Mouse (Mus musculus) neural tube, embryonic 14.5 days (tissue): Measurements from ENCODE around the gene Ston2. TPM values are rescaled to one million over a fixed set of nuclear protein-coding genes. Genes with fewer than 3 reads are reported as not detected.

Source experiments
- ATAC-seq: fragments of 200-750 bp; cut with Nextera tagmentation; 2 replicates; pipeline ENCODE4 v1.8.0; 2017; ENCODE audit warnings: low read depth, mild to moderate bottlenecking, moderate TSS enrichment, moderate library complexity
- H3K27ac ChIP-seq: fragments of 300-500 bp; sonication (generic); 2 replicates; pipeline ENCODE4 v1.5.1; 2014; ENCODE audit warnings: low read depth, mild to moderate bottlenecking, control low read depth, low read length, moderate library complexity, mixed read lengths
- H3K27me3 ChIP-seq: fragments of 300-500 bp; sonication (generic); 2 replicates; pipeline ENCODE4 v1.6.1; 2014; ENCODE audit warnings: low read length; ENCODE audit not compliant: control insufficient read depth, insufficient read depth
- H3K36me3 ChIP-seq: fragments of 300-500 bp; sonication (generic); 2 replicates; pipeline ENCODE4 v1.6.1; 2014; ENCODE audit warnings: low read length, mixed read lengths; ENCODE audit not compliant: control insufficient read depth, insufficient read depth
- H3K4me1 ChIP-seq: fragments of 300-500 bp; sonication (generic); 2 replicates; pipeline ENCODE4 v1.6.1; 2014; ENCODE audit warnings: low read length; ENCODE audit not compliant: control insufficient read depth, insufficient read depth
- H3K4me2 ChIP-seq: fragments of 300-500 bp; sonication (generic); 2 replicates; pipeline ENCODE4 v1.6.1; 2014; ENCODE audit warnings: mild to moderate bottlenecking, low read depth, low read length, control low read depth
- H3K4me3 ChIP-seq: fragments of 300-500 bp; sonication (generic); 2 replicates; pipeline ENCODE4 v1.5.1; 2014; ENCODE audit warnings: low read depth, low read length, control low read depth, mixed read lengths
- H3K9ac ChIP-seq: fragments of 300-500 bp; sonication (generic); replicated peaks from 2 replicates; pipeline ENCODE4 v1.6.1; 2014; ENCODE audit warnings: low read depth, mild to moderate bottlenecking, control low read depth, low read length, mixed read lengths
- H3K9me3 ChIP-seq: fragments of 300-500 bp; sonication (generic); 2 replicates; pipeline ENCODE4 v1.6.1; 2016; ENCODE audit warnings: low read length; ENCODE audit not compliant: control insufficient read depth
- WGBS: fragments of 180-500 bp; shearing (Covaris S2); extraction: QIAGEN DNeasy Blood & Tissue Kit; methylation state at CpG from one replicate; pipeline ENCODE4 v1.1.7; 2014; 5-methylcytosine and 5-hydroxymethylcytosine counted together
- polyA plus RNA-seq: library from polyadenylated mRNA; unstranded; fragments of >200 nt; fragmentation: Nextera tagmentation; extraction: Ambion mirVana; gene quantifications from 2 replicates; pipeline ENCODE4 v1.2.1, GENCODE M21; 2014

The Ston2 gene
- polyA plus RNA-seq, 1 experiment from 2014 or later: 11.6 TPM

DNA sequence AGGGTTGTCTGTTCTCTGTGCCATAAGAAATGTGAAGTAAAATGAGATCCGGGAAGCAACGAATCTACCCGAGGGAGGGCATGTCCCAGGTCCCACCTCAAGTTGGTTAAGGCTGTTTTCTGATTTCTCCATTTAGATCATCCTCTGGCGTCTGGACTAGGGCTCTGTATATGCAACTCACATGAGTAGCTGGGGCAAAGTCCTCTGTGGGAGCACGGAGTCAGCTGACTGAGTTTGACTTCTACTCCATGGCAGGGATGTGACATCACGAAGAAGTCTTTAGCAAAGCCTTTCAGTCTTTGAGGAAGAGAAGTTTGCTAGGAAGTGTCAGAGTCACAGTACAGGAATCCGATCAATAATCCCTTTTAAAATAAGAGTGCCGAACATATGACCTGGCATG is 20.7 kb upstream of the Ston2 start:
- H3K4me2 ChIP-seq: no peak overlapping the region
- no peak overlapping the region for H3K9ac ChIP-seq
- 94% methylated on average over 8 of the region's 8 CpGs for whole genome bisulfite sequencing
- H3K27me3 ChIP-seq: no peaks in the 10 kb centered on the region
- H3K27ac ChIP-seq: no peak overlapping the region
- H3K4me1 ChIP-seq: no peaks in the 10 kb centered on the region
- peaks cover 50% of the 10 kb centered on the region for H3K36me3 ChIP-seq
- no peak overlapping the region for H3K4me3 ChIP-seq
- ATAC-seq: no peak
- H3K9me3 ChIP-seq: no peaks in the 10 kb centered on the region

DNA sequence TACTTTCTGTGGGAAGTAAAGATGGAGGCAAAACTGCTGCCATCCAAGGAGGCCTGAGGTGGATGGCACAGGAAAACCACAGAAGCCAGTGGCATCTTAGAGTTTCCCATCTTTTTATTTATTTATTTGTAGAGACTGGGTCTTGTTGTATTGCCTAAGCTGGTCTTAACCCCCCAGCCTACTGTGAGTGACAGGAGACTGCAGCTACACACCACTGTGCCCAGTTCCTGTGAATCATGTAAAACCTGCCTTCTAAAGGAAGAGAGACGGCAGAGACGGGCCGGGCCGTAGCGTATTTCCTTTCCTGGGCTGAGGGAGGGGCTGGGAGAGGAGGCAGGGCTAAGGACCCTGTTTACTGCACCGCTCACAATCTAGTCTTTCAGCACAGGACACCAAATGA is 19.6 kb upstream of the Ston2 start:
- Histone ChIP-seq H3K27ac (no peak overlapping the region), H3K9me3 (no peaks in the 10 kb centered on the region), H3K4me2 (no peak overlapping the region), H3K36me3 (peaks cover 40% of the 10 kb centered on the region), H3K9ac (no peak overlapping the region), H3K27me3 (no peaks in the 10 kb centered on the region), H3K4me1 (no peaks in the 10 kb centered on the region), H3K4me3 (no peak overlapping the region)
- WGBS: 72% methylated on average over 6 of the region's 6 CpGs
- no peak for ATAC-seq

DNA sequence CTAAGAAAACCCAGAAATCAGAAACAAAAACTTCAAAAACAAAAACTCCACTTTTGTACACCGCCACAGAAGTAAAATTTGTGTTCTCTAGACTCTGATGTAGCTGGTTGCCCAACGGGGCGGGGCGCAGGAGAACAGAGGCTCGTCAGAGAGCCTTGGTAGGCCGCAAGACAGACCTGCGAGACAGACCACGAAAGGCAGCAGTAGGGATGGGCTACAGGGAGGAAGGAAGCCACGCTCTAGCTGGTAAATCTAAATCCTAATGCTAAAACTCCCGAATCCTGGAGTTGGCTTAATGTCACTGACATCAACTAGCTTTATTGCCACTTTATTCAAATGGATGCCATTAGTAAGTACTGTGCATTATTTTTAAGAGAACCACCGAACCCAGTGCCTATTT is 18.9 kb upstream of the Ston2 start:
- ATAC-seq: no peak
- Histone ChIP-seq H3K4me3 (no peak overlapping the region), H3K4me1 (no peaks in the 10 kb centered on the region), H3K4me2 (no peak overlapping the region), H3K27me3 (no peaks in the 10 kb centered on the region), H3K36me3 (peaks cover 34% of the 10 kb centered on the region), H3K27ac (no peak overlapping the region), H3K9ac (no peak overlapping the region), H3K9me3 (no peaks in the 10 kb centered on the region)
- 94% methylated on average over 11 of the region's 11 CpGs for WGBS

DNA sequence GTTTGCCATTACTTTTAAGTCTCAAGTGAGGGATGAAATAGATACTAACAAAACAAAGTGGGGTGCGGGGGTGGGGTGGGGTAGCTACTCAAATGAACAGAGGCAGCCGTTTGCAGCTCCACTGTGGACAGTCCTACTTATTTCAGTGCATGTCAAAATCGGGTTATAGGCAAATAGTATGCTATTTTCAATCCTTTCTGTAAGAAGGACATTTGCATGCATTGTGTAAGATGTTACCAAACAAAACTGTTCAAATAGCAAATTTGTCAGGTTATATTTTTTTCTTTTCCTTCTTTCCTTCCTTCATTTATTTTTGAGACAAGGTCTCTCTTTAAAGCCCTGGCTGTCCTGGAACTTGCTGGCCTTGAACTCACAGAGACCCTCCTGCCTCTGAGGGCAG is 16.1 kb upstream of the Ston2 start:
- Histone ChIP-seq H3K27me3 (no peaks in the 10 kb centered on the region), H3K27ac (no peak overlapping the region), H3K4me1 (no peaks in the 10 kb centered on the region), H3K4me2 (no peak overlapping the region), H3K36me3 (peaks cover 14% of the 10 kb centered on the region), H3K9me3 (no peaks in the 10 kb centered on the region), H3K4me3 (no peak overlapping the region), H3K9ac (no peak overlapping the region)
- WGBS: 82% methylated on average over 3 of the region's 3 CpGs
- no peak for ATAC-seq

DNA sequence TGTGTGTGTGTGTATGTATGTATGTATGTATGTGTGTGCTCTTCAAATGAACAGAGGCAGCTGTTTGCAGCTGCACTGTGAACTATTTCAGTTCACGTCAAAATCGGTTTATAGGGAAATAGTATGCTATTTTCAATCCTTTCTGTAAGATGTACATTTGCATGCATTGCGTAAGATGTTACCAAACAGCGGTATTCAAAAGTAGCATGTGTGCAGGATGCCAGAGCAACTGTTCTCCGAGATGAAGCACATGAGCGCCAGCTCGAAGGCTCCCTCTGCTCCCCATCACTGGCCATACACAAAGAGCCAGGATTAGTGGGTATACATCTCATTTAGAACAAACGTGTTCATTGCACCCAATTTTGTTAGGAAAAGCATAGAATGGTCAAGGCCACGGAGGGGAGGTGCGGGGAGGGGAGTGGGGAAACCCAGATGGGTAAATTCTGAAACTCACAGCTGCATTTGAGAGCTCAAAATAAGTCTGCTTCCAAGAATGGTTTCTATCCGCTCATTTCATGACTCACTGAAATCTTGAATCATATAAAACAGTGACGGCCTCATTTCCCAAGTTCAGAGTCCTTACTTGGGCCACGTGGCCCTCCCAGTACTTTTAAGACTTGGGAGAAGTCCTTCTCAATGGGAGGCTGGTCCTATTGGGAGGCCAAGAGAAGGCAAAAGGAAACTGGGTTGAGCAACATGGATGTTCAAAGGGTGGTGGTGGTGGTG is 15.2 kb upstream of the Ston2 start:
- H3K4me1 ChIP-seq: no peaks in the 10 kb centered on the region
- peaks cover 6% of the 10 kb centered on the region for H3K36me3 ChIP-seq
- no peak overlapping the region for H3K9ac ChIP-seq
- no peaks in the 10 kb centered on the region for H3K9me3 ChIP-seq
- H3K4me2 ChIP-seq: no peak overlapping the region
- no peak overlapping the region for H3K27ac ChIP-seq
- H3K4me3 ChIP-seq: no peak overlapping the region
- WGBS: 89% methylated on average over 13 of the region's 13 CpGs
- H3K27me3 ChIP-seq: no peaks in the 10 kb centered on the region
- no peak for ATAC-seq

DNA sequence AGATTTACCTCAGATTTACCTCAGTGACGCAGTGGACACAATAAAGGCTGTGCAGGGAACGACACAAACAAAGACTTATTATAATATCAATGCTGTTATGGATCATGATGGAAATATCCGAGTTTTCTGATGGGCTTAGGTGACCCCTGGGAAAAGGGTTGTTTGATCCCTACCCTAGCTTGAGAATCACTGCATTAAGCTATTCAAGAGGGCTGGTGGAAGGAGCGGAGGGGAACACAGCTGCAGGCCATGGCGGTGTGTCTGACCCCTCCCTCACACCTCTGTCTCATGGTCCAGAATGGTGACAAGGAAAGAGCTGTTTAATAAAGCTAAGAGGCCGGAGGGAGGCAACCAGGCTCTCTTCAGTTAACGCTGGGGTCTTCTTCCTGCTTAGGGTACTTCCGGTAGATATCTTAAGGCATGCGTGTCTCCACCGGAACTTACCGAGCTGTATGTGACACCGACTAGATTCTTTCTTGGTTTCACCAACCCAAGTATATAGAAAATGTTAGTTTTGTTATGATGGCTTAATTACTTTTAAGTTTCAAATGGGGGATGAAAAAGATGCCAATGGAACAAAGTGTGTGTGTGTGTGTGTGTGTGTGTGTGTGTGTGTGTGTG is 14.5 kb upstream of the Ston2 start:
- no peaks in the 10 kb centered on the region for H3K27me3 ChIP-seq
- no peak overlapping the region for H3K9ac ChIP-seq
- no peak for ATAC-seq
- no peaks in the 10 kb centered on the region for H3K9me3 ChIP-seq
- H3K4me2 ChIP-seq: no peak overlapping the region
- no peak overlapping the region for H3K27ac ChIP-seq
- H3K4me3 ChIP-seq: no peak overlapping the region
- WGBS: 86% methylated on average over 12 of the region's 12 CpGs
- peaks cover 3% of the 10 kb centered on the region; the same call in 1 of the 2 replicates for H3K36me3 ChIP-seq
- no peaks in the 10 kb centered on the region for H3K4me1 ChIP-seq

DNA sequence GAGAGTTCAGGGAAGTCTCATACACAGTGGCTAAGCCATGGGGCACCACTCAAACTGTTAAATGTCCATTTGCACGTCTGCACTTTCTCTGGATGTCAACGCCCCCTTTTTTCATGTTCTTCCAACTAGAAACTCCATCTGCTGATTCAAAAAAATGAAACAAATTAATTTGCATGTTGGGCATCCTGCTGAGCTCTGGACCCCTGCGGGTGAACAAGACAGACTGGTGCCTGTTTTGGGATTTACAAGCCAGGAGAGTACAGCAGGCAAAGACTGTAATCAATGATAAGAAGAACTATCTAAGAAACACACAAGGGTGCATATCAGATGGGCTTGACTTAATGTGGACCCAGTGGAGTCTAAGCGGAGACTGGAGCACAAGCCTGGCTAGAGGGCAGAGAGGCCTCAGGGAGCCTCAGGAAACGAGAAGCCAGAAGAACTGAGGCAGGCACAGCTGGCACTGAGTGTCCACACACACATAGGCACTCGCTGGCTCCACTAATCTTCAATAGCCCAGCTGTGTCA is 12.7 kb upstream of the Ston2 start:
- Histone ChIP-seq H3K9me3 (no peaks in the 10 kb centered on the region), H3K4me3 (no peak overlapping the region), H3K4me1 (no peaks in the 10 kb centered on the region), H3K36me3 (peaks cover 2% of the 10 kb centered on the region; the same call in 1 of the 2 replicates), H3K27ac (no peak overlapping the region), H3K4me2 (no peak overlapping the region), H3K9ac (no peak overlapping the region), H3K27me3 (no peaks in the 10 kb centered on the region)
- WGBS: 66% methylated on average over 6 of the region's 6 CpGs
- no peak for ATAC-seq

DNA sequence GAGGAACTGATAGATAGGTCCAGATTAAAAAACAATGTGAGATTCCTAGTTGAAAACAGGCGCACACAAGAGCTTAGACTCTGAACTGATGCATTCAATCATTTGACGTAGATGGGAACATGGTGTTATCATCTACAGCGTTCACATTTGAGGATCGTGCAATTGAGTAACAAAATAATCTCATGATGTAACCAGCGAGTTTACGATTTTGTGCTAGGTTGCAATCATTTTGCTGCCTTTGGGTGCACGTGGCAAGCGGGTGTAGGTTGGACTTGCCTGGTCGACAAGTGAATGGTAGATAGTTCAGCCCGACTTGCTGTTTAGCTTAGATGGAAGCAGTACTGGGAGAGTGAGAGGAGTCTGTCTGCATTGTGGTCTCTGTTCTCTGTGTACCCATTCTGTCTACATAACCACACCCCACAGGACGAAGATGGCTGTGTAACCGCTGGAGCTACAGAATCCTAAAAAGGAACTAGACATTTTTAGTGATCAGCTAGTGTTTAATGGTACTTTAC is 11.7 kb upstream of the Ston2 start:
- Histone ChIP-seq H3K27me3 (no peaks in the 10 kb centered on the region), H3K9ac (no peak overlapping the region), H3K9me3 (no peaks in the 10 kb centered on the region), H3K4me3 (no peak overlapping the region), H3K36me3 (no peaks in the 10 kb centered on the region), H3K27ac (no peak overlapping the region), H3K4me2 (no peak overlapping the region), H3K4me1 (no peaks in the 10 kb centered on the region)
- 79% methylated on average over 12 of the region's 12 CpGs for WGBS
- no peak for ATAC-seq

DNA sequence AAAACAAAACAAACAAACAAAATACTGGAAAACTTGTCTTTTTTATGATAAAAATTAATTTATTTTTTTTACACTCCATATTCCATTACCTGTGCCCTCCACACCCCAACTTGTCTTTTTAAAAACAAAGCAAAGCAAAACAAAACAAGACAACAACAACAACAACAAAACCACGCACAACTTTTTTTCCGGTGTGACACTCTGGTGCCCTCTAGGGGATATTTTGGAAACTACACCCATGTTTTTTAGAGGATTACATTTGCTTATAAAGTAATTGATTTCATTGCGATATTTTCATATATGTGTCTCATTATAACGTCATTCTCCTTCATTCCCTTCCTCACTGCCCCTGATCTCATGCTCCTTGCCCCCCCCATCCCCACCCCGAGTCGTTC is 11.2 kb upstream of the Ston2 start:
- no peaks in the 10 kb centered on the region for H3K4me1 ChIP-seq
- H3K27ac ChIP-seq: no peak overlapping the region
- H3K9me3 ChIP-seq: no peaks in the 10 kb centered on the region
- no peaks in the 10 kb centered on the region for H3K36me3 ChIP-seq
- H3K4me2 ChIP-seq: no peak overlapping the region
- H3K4me3 ChIP-seq: no peak overlapping the region
- no peaks in the 10 kb centered on the region for H3K27me3 ChIP-seq
- 20% methylated on average over 6 of the region's 6 CpGs for WGBS
- no peak for ATAC-seq
- no peak overlapping the region for H3K9ac ChIP-seq
